Mouse (Mus musculus): ENCODE measurements at regions not wholly inside any gene's neighbourhood (a gene's known extent, or its start where the extent isn't known, plus 50 kb on each side); places are given as distances from the start of the nearest gene placed in this dataset.

- DNase-seq (ENCODE audit: extremely low spot score, low read depth, low spot score): no peak
Measured at GRCm38 (mm10) chr6:100107066-100107465, 180.2 kb downstream of the Rybp start.

DNA sequence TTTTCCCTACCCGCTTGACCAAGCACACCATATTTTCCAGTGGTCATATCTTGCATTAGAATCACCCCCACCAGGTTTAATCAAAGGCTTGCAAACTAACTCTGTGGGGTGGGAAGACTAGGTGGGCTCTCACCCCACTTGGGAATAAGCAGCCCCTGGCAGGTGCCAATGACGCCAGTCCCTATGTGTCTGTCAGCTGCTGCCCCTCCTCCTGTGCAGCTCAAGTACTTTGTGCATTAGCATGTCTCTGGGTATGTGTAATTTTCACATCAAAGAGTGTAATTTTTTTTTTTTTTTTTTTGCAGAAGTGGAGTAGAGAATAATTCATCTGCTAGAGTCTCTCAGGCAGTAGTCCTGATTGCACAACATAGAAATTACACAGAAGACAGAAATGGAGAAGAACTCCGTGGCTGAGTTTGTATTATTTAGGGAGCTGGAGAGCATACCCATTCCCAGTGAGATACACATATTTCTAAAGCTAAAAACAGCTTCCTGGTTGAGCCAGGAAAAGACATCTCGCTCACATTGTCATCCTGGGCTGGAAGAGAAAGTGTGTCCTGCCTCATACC, 186.6 kb downstream of the Rybp start:
- no peak for DNase-seq (ENCODE audit: extremely low spot score, low read depth, low spot score)

DNA sequence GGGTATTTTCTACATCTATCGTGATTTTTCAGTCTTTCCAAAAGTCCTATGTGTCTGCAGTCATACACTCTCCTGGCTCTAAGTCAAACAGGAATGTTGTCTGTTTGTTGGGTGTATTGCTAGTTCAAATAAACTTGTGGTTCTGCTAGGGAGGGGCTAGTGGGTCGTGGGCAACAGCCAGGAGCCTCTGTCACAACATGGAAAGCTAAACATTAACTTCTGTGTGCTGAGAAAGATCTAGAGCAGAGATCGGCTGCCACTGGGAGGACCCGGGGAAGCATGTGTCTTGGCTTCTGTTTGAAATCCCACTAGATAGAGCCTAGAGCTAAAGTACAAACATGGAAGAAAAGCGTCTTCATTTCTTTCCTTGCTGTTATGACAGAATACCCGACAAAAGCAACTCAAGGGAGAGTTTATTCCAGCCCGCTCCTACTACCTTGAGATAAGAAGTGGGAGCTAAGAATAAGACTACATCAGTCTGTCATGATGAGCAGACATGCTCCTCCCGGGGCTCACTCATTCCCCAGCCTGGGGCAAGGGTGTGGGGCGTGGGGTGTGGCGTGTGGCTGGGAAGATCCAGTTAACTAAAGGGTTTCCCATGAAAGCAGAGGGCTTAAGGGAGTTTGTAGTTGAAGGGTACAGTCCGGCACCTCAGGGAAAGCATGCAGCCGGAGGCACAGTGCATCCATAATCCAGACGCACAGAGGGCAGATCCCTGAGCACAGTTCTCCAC, 190.7 kb downstream of the Rybp start:
- no peak for DNase-seq (ENCODE audit: extremely low spot score, low read depth, low spot score)

- no peak for DNase-seq (ENCODE audit: extremely low spot score, low read depth, low spot score)
Measured at GRCm38 (mm10) chr6:100094653-100095217, 192.6 kb downstream of the Rybp start.

DNA sequence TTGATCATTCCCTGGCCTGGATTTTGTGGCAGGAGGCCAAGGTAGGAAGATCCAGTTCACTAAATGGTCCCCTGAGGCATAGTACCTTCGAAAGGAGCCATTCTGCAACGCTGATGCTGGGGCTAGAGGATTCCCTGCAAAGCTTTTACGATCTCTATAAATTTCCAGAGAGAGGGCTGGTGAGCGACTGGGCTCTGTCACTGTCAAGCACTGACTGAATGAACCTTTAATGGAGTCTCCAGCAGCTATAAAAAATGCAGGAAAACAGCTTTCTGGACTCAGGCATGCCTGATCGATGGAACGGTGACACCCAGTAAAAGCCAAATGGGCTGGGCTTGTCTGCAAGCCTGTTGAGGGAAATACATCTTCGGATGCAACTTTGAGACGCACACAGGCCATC, 194.4 kb downstream of the Rybp start:
- peak; percentile 22 for DNase-seq (ENCODE audit: extremely low spot score, low read depth, low spot score)

DNA sequence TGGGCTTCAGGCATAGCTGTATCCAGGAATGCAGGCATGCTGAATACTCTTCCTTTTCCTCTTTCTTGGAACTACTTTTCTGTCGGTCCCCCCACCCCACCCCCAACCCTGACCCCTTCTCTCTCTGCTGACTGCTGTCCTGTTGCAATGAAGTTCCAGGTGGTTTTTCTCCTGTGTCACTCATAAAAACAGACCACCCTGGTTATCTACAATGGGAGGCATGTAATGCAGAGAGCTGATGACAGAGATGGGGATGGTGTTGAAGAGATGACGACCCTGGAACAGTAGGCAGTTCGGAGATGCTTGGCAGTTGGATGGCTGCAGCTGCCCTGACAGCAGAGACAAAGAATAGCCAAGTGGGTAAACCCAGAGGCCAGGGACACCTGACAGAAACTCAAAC, 195.5 kb downstream of the Rybp start:
- no peak for DNase-seq (ENCODE audit: extremely low spot score, low read depth, low spot score)

DNA sequence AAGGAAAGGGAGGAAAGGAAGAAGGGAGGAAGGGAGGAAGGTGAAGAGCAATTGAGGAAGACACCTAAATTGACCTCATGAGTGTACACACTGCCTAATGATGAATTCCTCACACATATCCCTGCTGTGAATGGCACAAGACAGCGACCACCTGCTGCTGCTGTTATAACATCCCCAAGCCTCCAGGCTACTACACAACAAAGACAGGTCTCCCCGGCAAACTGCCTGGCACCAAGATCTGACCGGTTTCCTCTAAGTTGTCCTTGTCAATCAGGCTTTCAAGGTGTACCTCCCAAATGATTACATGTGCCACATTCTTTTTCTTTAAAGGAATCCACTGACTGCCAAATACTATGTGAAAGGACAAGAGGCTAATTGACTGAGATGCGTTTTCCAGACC, 198.7 kb downstream of the Rybp start:
- no peak for DNase-seq (ENCODE audit: extremely low spot score, low read depth, low spot score)

DNA sequence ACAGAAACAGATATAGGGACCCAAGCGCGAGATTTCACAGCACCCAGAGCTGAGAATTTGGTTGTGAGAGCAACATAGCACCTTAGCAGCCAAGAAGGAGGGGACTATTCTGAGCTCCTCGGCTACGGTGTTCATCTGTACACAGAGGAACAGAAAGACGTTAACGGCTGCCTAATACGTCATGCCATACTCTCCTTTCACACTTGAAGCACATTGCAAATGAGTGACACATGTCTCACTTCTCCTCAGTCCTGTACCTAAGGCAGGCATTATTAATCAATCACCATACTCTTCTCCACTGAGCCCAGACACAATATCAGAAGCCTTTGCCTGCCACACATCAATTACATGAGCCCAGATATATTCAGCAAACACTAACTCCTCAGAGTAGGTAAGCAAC, 200.5 kb downstream of the Rybp start:
- DNase-seq (ENCODE audit: extremely low spot score, low read depth, low spot score): no peak

DNA sequence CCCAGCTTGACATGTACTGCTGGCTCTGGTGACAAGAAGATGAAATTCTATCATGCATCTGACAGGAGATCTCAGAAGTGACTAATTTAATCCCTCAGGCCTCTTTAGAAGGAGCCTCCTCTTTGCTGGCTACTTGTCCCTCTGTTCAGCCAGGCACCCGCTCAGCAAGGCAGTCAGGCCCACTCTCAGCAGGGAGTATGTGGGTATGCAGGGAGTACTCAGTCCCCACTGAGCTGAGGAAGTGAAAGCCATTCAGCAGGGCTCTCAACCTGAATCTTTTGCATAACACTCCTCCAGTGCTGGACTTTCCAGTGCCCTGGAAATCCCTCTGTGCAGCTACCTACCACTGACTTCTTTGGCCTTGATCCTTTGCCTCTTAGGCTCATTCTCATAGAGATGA, 201.3 kb downstream of the Rybp start:
- no peak for DNase-seq (ENCODE audit: extremely low spot score, low read depth, low spot score)

GRCm38 (mm10) chr6:100083868-100084477, 203.3 kb downstream of the Rybp start:
- no peak for DNase-seq (ENCODE audit: extremely low spot score, low read depth, low spot score)

DNA sequence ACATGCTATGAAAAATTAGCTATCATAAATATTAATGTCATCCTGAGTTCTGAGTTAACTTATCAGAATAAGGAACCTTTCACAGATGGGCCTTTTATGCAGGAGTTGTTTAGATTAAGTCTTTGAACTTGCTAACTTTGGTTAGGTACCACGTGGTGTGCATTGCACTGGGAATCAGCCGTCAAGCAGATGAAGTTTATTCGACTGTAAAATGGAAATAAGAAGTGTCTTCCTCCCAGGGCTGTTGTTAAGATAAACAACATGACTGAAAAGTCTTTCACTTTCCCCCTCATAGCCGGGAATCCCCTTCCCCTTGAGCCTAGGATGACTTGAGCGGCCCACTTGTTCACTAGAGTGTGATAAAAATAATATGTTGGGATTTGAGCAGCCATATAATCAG, 204.2 kb downstream of the Rybp start:
- DNase-seq (ENCODE audit: extremely low spot score, low read depth, low spot score): no peak

- DNase-seq (ENCODE audit: extremely low spot score, low read depth, low spot score): no peak
Measured at GRCm38 (mm10) chr6:100074672-100075335, 212.5 kb downstream of the Rybp start.

DNA sequence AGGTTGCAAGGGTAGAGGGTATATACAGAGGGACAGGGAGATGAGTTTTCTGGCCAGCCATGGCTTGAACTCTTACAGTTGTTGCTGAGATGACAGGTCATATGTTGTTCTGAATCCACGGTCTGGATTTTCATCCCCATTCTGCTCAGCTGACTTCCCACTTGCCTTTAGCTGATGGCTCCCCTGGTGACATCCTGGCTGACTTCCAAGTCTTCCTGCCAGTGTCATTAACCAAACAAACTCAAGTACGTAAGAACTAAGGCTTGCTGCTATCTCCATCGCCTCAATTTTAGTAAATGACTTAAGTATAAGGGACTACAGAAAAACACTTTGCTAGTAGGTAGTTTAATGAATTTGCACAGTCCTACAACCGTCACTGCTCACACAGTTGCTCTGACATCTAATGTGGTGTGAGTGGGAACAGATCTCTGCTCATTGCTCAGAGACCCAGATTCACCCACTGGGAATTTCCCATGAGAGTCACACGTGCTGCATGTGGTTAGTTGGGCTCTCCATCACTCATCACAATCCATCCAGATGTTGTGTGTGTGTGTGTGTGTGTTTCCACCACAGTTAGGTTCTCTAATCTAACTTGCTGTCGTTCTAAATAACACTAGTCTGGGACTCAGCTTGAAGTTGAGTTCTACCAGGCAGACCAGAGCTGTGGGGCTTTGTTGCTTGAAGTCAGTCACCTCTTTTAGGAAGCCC, 214.9 kb downstream of the Rybp start:
- no peak for DNase-seq (ENCODE audit: extremely low spot score, low read depth, low spot score)

GRCm38 (mm10) chr6:100069151-100069550, 218.1 kb downstream of the Rybp start:
- DNase-seq (ENCODE audit: extremely low spot score, low read depth, low spot score): no peak

DNA sequence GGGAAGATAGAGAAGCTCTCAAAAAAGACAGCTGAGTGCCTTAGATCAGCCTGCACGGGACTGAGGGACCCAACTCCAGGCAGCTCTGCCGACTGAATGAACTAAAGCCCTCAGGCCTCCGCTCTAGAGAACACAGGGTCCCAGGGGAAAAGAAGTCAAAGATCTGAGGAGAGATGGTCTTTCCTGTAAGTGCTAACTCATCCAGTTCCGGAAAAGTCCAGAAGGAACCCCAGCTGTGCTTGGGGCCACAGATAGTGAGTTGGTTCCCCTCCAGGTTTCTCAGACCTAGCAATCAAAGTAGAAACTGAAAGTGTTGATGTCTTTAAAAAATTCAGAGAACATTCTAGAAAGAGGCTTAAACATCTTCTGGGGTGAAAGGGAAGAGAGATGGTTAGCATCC, 220.0 kb downstream of the Rybp start:
- DNase-seq (ENCODE audit: extremely low spot score, low read depth, low spot score): no peak

GRCm38 (mm10) chr6:100065586-100065985, 221.7 kb downstream of the Rybp start:
- DNase-seq (ENCODE audit: extremely low spot score, low read depth, low spot score): no peak

GRCm38 (mm10) chr6:100062961-100063360, 224.3 kb downstream of the Rybp start:
- no peak for DNase-seq (ENCODE audit: extremely low spot score, low read depth, low spot score)

DNA sequence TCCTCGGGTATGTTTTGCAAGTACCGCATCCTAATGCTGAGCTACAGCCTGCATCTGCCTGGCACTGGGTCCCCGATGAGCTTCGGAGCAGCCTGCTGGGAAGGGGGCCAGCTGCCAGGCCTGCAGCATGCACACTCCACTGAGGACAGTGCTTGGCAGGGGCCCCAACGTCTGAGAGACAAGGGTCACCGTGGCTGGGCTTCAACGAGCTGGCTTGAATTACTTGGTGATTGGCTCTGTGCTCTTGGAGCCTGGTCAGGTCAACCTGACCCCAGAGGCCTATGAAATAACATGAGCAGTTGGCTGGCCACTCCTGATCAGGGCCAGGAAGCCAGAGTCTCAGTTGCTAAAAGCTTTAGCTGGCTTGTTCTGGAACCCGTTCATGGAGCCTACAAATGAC, 227.5 kb downstream of the Rybp start:
- DNase-seq (ENCODE audit: extremely low spot score, low read depth, low spot score): no peak

- DNase-seq (ENCODE audit: extremely low spot score, low read depth, low spot score): no peak
Measured at GRCm38 (mm10) chr6:100055980-100056379, 231.3 kb downstream of the Rybp start.

- DNase-seq (ENCODE audit: extremely low spot score, low read depth, low spot score): peak; percentile 63
Measured at GRCm38 (mm10) chr6:100052955-100053795, 234.1 kb downstream of the Rybp start.

Data from hindlimb bud, embryonic 11.5 days (tissue).